Mouse (Mus musculus) spleen, embryonic (tissue): ENCODE data around the gene Kctd15.

Source experiments
- CTCF ChIA-PET: fragments of 350-600 bp; sonication (Branson Sonifier 250); formaldehyde crosslinking; loops from one replicate; lab custom pipeline; 2022; lab: Charles Lee

Kctd15 gene

GRCm38 (mm10) chr7:34629702-34630210 is 26.8 kb downstream of the Kctd15 start:
- CTCF ChIA-PET, result no interaction called here

GRCm38 (mm10) chr7:34620411-34620810 is 36.1 kb downstream of the Kctd15 start:
- CTCF ChIA-PET, result no interaction called here

- CTCF ChIA-PET, result no interaction called here
These were observed 38.2 kb downstream of the Kctd15 start for GRCm38 (mm10) chr7:34618141-34618890.

GRCm38 (mm10) chr7:34616275-34616674 is 40.3 kb downstream of the Kctd15 start:
- CTCF ChIA-PET, result interaction anchor here (0.6 kb wide), 1 partner anchor 33 kb away, joined by 4 read pairs; no protein-coding TSS in a partner anchor

DNA sequence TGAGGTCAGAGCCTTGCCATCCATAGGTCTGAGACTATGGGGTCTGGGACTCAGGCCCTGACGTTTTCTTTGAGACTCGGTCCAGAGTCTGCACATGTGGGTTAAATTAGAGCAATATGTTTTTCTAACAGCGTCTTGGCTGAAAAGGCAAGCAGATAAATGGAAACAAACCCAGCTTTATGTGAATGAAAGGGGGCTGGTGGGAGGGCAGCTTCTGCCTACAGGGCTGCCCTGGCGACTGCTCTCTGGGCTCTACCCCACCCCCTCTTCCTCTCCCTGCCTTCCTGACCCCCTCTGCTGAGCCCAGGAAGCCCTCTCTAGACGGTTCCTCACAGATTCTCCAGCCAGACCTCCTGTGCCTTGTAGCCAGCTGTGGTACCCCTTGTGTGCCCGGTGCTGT is 46.1 kb downstream of the Kctd15 start:
- CTCF ChIA-PET, result no interaction called here

DNA sequence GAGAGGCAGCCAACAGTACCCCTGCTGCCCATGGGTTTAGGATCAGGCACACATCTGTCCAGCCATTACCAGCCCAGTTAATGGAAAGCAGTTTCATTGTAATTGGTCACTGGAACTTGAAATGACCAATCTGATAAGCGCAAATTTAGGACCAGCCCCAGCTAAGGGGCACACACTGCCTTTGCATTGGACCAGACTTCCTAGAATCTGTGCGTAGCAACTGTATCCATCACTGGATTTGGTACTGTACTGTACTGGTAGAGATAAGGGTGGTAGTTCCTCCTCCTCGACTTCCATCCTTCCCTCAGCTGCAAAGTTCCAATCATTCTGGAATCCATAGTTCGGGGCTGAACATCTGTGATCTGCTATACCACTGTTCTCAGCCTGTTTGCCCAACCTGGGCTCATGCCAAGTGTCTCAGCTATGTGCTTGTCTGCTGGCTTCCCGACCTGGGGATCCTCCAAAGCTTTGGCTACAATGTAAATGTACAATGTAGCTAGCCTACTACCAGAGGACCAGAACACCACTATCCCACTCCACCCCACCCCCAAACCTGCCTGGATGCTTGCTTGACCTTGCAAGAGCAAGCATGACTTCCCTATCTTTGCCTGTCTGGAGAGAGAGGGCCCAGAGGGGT is 49.1 kb downstream of the Kctd15 start:
- CTCF ChIA-PET, result no interaction called here

DNA sequence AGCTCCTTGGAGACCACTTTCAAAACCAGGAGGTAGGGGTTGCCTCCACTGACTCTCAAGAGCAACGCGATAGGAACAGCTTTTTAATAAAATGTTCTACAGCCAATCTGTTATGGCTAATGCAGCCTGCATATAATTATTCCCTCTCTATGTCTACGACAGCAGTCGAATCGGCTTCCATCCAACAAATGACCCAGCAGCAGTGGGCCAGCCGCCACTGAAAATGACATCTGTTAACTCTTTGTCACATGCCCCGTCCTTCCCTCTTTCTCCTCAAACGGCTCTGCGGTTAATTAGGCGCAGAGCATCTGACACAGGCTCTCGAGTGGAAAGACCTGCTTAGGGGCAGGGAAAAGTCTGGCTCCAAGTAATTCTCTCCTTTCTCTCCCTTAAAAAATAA is 49.8 kb downstream of the Kctd15 start:
- CTCF ChIA-PET, result no interaction called here

DNA sequence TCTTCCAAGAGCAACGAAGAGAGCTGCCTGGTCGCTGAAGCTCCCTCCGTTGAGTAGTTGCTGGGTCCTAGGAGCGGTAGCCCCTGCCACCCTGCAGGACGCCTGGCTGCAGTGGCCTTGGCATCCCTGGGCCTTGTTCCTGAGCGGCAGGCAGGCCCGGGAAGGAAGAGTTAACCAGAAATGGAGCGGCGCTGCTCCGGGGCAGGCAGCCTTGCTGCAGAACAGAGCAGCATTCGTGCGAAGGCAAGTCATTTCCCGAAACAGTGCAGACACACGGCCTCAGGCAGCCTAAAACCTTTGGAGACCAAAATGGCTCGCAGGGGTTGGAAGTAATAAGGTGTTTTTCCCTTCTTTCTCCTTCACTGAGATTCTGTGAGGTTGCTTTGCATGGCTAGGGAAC is 50.5 kb downstream of the Kctd15 start:
- CTCF ChIA-PET, result no interaction called here

DNA sequence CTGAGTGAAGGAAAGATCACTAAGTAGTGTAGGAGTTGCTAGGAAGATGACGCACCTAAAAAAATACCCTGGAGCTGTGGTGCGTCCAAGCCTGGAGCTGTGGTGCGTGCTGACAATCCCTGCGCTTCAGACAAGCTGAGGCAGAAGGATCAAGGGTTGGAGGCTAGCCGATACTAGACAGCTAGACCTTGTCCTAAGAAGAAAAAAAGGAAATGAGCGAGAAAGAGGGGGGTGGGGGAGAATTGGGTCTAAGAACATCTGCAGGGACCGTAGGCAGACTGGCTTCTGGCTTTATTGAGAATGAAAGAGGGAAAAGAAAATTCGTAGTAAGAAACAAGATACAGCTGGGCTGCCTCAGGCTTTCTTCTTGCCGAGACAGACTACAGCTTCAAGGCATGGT is 58.0 kb downstream of the Kctd15 start:
- CTCF ChIA-PET, result no interaction called here

- CTCF ChIA-PET, result no interaction called here
These were observed 58.5 kb downstream of the Kctd15 start for GRCm38 (mm10) chr7:34597986-34598385.

DNA sequence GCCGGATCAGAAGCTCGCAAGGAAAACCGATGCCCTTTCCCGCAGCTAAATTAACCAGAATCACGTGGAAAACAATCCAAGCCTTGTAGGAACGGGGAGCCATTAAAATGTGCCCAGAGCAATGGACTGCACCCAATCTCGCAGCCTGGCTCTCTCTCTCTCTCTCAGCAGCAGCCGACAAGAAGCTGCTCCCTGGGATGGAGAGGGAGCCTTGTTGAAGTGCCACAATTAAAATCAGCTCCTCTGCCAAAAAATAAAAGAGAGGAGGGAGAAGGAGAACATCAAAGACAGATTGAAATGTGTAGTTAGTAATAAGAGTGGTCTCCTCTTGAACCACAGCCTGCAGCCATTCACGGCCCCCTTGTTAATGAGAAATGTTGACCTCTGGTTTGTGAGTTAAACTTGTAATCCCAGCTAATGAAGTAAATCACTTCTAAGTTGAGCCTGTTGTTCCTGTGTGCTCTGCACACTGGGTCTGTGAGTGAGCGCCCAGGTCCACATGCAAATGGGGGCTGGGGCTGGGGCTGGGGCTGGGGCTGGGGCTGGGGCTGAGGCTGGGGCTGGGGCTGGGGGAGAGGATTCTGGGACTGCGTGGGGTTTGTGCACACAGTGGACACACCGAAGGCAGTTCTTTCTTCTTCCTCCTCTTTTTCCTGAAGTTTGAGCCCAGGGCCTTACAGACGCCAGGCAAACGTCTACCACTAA is 59.8 kb downstream of the Kctd15 start:
- CTCF ChIA-PET, result no interaction called here

DNA sequence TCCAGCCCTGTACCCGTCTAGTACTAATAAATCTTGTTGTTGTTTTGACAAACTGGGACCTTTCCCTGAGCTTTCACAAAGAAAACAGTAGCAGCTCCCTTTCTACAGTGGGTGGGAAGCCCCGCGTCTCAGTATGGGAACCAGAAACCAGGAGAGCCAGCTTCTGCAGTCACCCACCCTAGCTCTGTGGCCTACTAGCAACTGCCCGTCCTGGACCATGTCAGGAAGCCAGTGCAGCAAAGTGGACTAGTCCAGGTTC is 61.3 kb downstream of the Kctd15 start:
- CTCF ChIA-PET, result no interaction called here

DNA sequence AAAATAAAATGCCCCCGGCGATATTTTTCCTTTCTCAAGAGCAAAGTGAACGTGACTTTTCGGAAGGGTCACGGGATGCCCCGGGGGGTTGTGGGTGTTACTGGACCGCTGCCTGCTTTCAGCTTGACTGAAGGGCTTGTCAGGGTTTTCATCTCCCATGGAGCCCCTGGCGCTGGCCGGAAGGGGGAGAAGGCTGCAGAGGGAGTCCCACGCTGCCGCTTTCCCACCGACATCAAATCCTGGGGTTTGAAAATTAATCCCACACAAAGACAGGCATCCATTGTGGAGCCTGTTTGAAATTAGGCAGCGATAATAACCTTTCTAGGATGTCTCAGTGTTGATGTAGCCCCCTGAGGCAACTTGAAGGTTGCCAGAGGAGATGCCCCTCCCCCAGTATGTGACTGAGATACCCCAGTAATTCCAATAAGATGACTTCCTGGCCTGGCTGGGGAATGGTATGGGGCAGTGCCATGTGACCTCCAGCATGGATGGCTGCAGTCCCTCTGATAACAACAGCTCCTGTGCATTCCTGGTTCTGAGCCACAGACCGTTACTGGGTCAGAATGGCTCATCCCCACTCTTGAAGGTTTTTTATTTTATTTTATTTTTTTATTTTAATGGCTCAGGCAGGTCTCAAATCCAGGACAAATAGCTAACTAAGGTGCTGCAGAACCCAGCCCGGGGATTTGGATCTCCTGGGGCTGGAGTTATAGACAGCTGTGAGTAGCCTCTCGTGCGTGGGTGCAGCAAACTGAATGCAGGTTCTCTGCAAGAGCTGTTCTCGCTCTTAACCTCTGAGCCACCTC is 61.8 kb downstream of the Kctd15 start:
- CTCF ChIA-PET, result no interaction called here

DNA sequence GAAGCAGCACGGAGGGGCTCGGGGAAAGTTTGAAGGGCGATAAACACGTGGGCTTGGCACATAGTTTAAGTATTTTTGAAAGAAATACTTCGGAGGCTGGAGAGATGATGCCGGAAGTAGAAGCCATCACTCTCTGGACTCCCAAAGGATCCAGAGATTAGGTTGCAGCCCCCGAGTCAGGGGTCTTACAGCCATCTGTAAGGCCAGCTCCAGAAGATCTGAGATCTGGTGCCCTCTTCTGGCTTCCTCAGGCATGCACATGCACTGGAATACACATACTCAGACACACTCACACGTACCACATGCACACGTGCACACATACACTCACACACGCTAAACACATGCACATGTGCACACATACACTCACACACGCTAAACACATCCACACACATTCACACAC is 65.8 kb downstream of the Kctd15 start:
- CTCF ChIA-PET, result no interaction called here
